8 mouse cellular contexts compared by ENCODE assay signal in genomic region chr7:100908567-100908966, GRCm38 (mm10). TPM values are rescaled to one million over a fixed set of nuclear protein-coding genes. Genes with fewer than 3 reads are reported as not detected.
A peak's percentile ranks its signal among the peaks of the same experiment; 100 is the strongest.
DNase-seq lines count a peak whose midpoint lies in the region; ATAC-seq and TF ChIP-seq lines count a peak whose summit lies in the region.

No protein-coding gene starts in this region.

- peak; percentile 55 for DNase-seq in forebrain, embryonic 11.5 days (ENCODE audit: low spot score)
- DNase-seq in 416B (ENCODE audit: low read depth), result peak; percentile 48
- no peak for DNase-seq in brain, embryonic 14.5 days (ENCODE audit: low read depth)
- DNase-seq in kidney, adult 8-10 months, result peak; percentile 50 to 62
- DNase-seq in lung, postnatal 36 days, result peak; percentile 74
- DNase-seq in layer of hippocampus, adult 11-12 months (ENCODE audit: low spot score), result no peak
- DNase-seq in right cerebral cortex, postnatal 10 days (ENCODE audit: low spot score in 2 of 2), result no peak

- 42% methylated on average over 8 of the region's 8 CpGs for WGBS in forebrain, embryonic 11.5 days
- 45% methylated on average over 8 of the region's 8 CpGs for WGBS in forebrain, embryonic 15.5 days

- H3K4me3 ChIP-seq in forebrain, embryonic 11.5 days (ENCODE audit: low read depth, low read length), result no peak overlapping the region
- no peak overlapping the region for H3K4me3 ChIP-seq in forebrain, embryonic 15.5 days

- H3K4me1 ChIP-seq in forebrain, embryonic 11.5 days (replicated peaks; ENCODE audit: control insufficient read depth, insufficient read depth, low read length), result peaks cover 19% of the 10 kb centered on the region
- H3K4me1 ChIP-seq in forebrain, embryonic 15.5 days, result peaks cover 16% of the 10 kb centered on the region

- H3K27me3 ChIP-seq in forebrain, embryonic 11.5 days (ENCODE audit: control insufficient read depth, insufficient read depth, low read length), result no peaks in the 10 kb centered on the region
- H3K27me3 ChIP-seq in forebrain, embryonic 15.5 days, result no peaks in the 10 kb centered on the region

- no peak overlapping the region for H3K9ac ChIP-seq in forebrain, embryonic 11.5 days (ENCODE audit: low read length)
- no peak overlapping the region for H3K9ac ChIP-seq in forebrain, embryonic 15.5 days (replicated peaks)

- H3K36me3 ChIP-seq in forebrain, embryonic 11.5 days (ENCODE audit: control insufficient read depth, insufficient read depth, low read length), result no peaks in the 10 kb centered on the region; the same call in 1 of the 2 replicates
- H3K36me3 ChIP-seq in forebrain, embryonic 15.5 days, result no peaks in the 10 kb centered on the region

- no peak overlapping the region for H3K27ac ChIP-seq in forebrain, embryonic 11.5 days (ENCODE audit: low read depth, low read length)
- no peak overlapping the region for H3K27ac ChIP-seq in forebrain, embryonic 15.5 days (replicated peaks)

- no peak overlapping the region for H3K4me2 ChIP-seq in forebrain, embryonic 11.5 days (ENCODE audit: low read depth, low read length, severe bottlenecking)
- no peak overlapping the region for H3K4me2 ChIP-seq in forebrain, embryonic 15.5 days (replicated peaks)

- 0 out of 2 replicates have a peak, but pooled peaks have one; percentile 14 for ATAC-seq in forebrain, embryonic 11.5 days (replicated peaks; ENCODE audit: low FRiP score)
- ATAC-seq in forebrain, embryonic 15.5 days (replicated peaks), result no peak

- no peak for TF ChIP-seq POLR2A in brain, embryonic 14.5 days (IDR thresholded peaks at IDR 0.05; ENCODE audit: borderline replicate concordance, extremely low read depth, insufficient read depth, insufficient read length, poor library complexity, severe bottlenecking)

- peak; percentile 42; the same call in 1 of the 2 replicates for TF ChIP-seq CTCF in brain, embryonic 14.5 days (IDR thresholded peaks at IDR 0.05; ENCODE audit: borderline replicate concordance, extremely low read depth, insufficient read depth, insufficient read length)

- no peaks in the 10 kb centered on the region for H3K9me3 ChIP-seq in forebrain, embryonic 11.5 days (ENCODE audit: control insufficient read depth, low read length)
- no peaks in the 10 kb centered on the region for H3K9me3 ChIP-seq in forebrain, embryonic 15.5 days

RNA-seq across cellular contexts. Expression of gene Arhgef17, which starts 23.3 kb away (rescaled TPM):
- 7.8 and 10.1 TPM in 2 replicates for polyA plus RNA-seq in forebrain, embryonic 11.5 days (2014; fragmentation: Nextera tagmentation; extraction: Ambion mirVana)
- polyA plus RNA-seq in forebrain, embryonic 15.5 days (2015; fragmentation: Nextera tagmentation; extraction: Ambion mirVana), result 7.3 and 7.6 TPM in 2 replicates
- polyA plus RNA-seq in brain, embryonic 14.5 days (2012; rRNA removed), result 20.8 and 30.3 TPM in 2 replicates

RNA-seq across cellular contexts. Expression of gene Relt, which starts 45.3 kb away (rescaled TPM):
- 2.5 and 2.7 TPM in 2 replicates for polyA plus RNA-seq in forebrain, embryonic 11.5 days (2014; fragmentation: Nextera tagmentation; extraction: Ambion mirVana)
- polyA plus RNA-seq in forebrain, embryonic 15.5 days (2015; fragmentation: Nextera tagmentation; extraction: Ambion mirVana), result 3.8 and 4.3 TPM in 2 replicates
- 6.2 and 7.2 TPM in 2 replicates for polyA plus RNA-seq in brain, embryonic 14.5 days (2012; rRNA removed)

Comparison
In these comparisons a context has a peak if more than half of its experiments do, and no peak if none do; other contexts are left out.
1. DNase-seq: peak in forebrain, embryonic 11.5 days (single experiment), 416B (single experiment), kidney, adult 8-10 months (2 of 2) and lung, postnatal 36 days (single experiment); none in brain, embryonic 14.5 days (single experiment), layer of hippocampus, adult 11-12 months (single experiment) and right cerebral cortex, postnatal 10 days (0 of 2).